Mouse (Mus musculus) G1E (cell line): ENCODE measurements around the gene Kdm7a.

Source experiments
- CTCF ChIP-seq: IDR thresholded peaks from 2 replicates; pipeline ENCODE4 v1.5.1; 2012; ENCODE audit warnings: low read depth, low read length, inconsistent platforms, mixed read lengths
- GATA1 ChIP-seq: IDR thresholded peaks from 2 replicates; pipeline ENCODE4 v1.6.1; 2012; ENCODE audit warnings: borderline replicate concordance, low read length, inconsistent platforms, mixed read lengths
- GATA2 ChIP-seq: IDR thresholded peaks from 2 replicates; pipeline ENCODE4 v1.6.1; 2012; ENCODE audit warnings: low read depth, low read length, inconsistent platforms, borderline replicate concordance
- POLR2AphosphoS5 ChIP-seq: IDR thresholded peaks from 2 replicates; pipeline ENCODE4 v1.6.1; 2012; ENCODE audit warnings: low read depth, low read length, inconsistent platforms; ENCODE audit not compliant: insufficient replicate concordance
- TAL1 ChIP-seq: conservative IDR thresholded peaks from 2 replicates; pipeline ENCODE4 v1.6.1; 2012; ENCODE audit warnings: low read depth, low read length, inconsistent platforms, mixed read lengths

GRCm38 (mm10) chr6:39232617-39233016, 26.0 kb upstream of the Kdm7a start:
- TF ChIP-seq CTCF: no peak
- TF ChIP-seq POLR2AphosphoS5: no peak
- no peak for TF ChIP-seq TAL1
- TF ChIP-seq GATA1: no peak
- TF ChIP-seq GATA2: no peak
